7 mouse cellular contexts compared by ENCODE assay signal in genomic region chr14:55767519-55768414, GRCm38 (mm10). TPM values are rescaled to one million over a fixed set of nuclear protein-coding genes. Genes with fewer than 3 reads are reported as not detected.
A peak's percentile ranks its signal among the peaks of the same experiment; 100 is the strongest.
DNase-seq lines count a peak whose midpoint lies in the region; ATAC-seq and TF ChIP-seq lines count a peak whose summit lies in the region.

No protein-coding gene starts in this region.

- H3K27me3 ChIP-seq in embryonic facial prominence, embryonic 12.5 days = peaks cover 60% of the 10 kb centered on the region
- H3K27me3 ChIP-seq in stomach, embryonic 14.5 days (ENCODE audit: control insufficient read depth, insufficient read depth, low read length) = peaks cover 12% of the 10 kb centered on the region; the same call in 1 of the 2 replicates

- in situ Hi-C loops in ES-E14 (cut with MboI; ENCODE audit: low sequenced_read_pairs in 2 of 2, unreplicated experiment in 2 of 2) = no loop called here

- intact Hi-C loops in heart, postnatal 14 days (cut with DNase I) = no loop called here

- WGBS in embryonic facial prominence, embryonic 12.5 days = 12% methylated on average over 52 of the region's 52 CpGs
- 13% methylated on average over 52 of the region's 52 CpGs for WGBS in stomach, embryonic 14.5 days

- H3K36me3 ChIP-seq in ES-E14 (ENCODE audit: control insufficient read depth, insufficient read depth, low read length, poor library complexity, severe bottlenecking) = no peaks in the 10 kb centered on the region
- H3K36me3 ChIP-seq in embryonic facial prominence, embryonic 12.5 days = no peaks in the 10 kb centered on the region
- H3K36me3 ChIP-seq in stomach, embryonic 14.5 days (ENCODE audit: control insufficient read depth, insufficient read depth, low read length) = no peaks in the 10 kb centered on the region

- H3K4me1 ChIP-seq in ES-E14 (ENCODE audit: control insufficient read depth in 2 of 2, insufficient read depth in 2 of 2, low read length in 2 of 2, poor library complexity in 1 of 2) = peaks cover 0 to 3% of the 10 kb centered on the region in 2 experiments; a peak in 1 of 4 replicates
- peaks cover 8% of the 10 kb centered on the region for H3K4me1 ChIP-seq in embryonic facial prominence, embryonic 12.5 days
- 0 out of 2 replicates have a peak, but pooled peaks cover 5% of the 10 kb centered on the region for H3K4me1 ChIP-seq in stomach, embryonic 14.5 days (ENCODE audit: control insufficient read depth, insufficient read depth, low read length)

- no peak overlapping the region for H3K27ac ChIP-seq in ES-E14 (ENCODE audit: insufficient read depth, low read depth, low read length, poor library complexity, severe bottlenecking)
- no peak overlapping the region for H3K27ac ChIP-seq in embryonic facial prominence, embryonic 12.5 days
- H3K27ac ChIP-seq in stomach, embryonic 14.5 days (ENCODE audit: low read length) = no peak overlapping the region

- peak overlapping the region; percentile 31 to 52; a peak in 3 of 4 replicates for H3K4me3 ChIP-seq in ES-E14 (ENCODE audit: insufficient read depth in 1 of 2, low read depth in 1 of 2, low read length in 2 of 2, poor library complexity in 1 of 2, severe bottlenecking in 1 of 2)
- peak overlapping the region; percentile 37 for H3K4me3 ChIP-seq in embryonic facial prominence, embryonic 12.5 days
- H3K4me3 ChIP-seq in stomach, embryonic 14.5 days (ENCODE audit: low read depth, low read length) = peak overlapping the region; percentile 34

- ATAC-seq in embryonic facial prominence, embryonic 12.5 days (ENCODE audit: insufficient number of reproducible peaks, insufficient read depth, low FRiP score, low TSS enrichment) = no peak
- peak; percentile 41 for ATAC-seq in megakaryocyte, adult 5-6 weeks (ENCODE audit: poor library complexity, severe bottlenecking)
- ATAC-seq in stomach, embryonic 14.5 days (ENCODE audit: insufficient number of reproducible peaks, insufficient read depth, low FRiP score, low read depth) = peak; percentile 70; the same call in 1 of the 2 replicates

- peak overlapping the region; percentile 17; the same call in 1 of the 2 replicates for H3K9ac ChIP-seq in ES-E14 (ENCODE audit: insufficient read depth, low read depth, low read length, poor library complexity, severe bottlenecking)
- peak overlapping the region; percentile 52 for H3K9ac ChIP-seq in embryonic facial prominence, embryonic 12.5 days
- peak overlapping the region; percentile 25; the same call in 1 of the 2 replicates for H3K9ac ChIP-seq in stomach, embryonic 14.5 days (replicated peaks; ENCODE audit: low read depth, low read length)

- no peaks in the 10 kb centered on the region for H3K9me3 ChIP-seq in ES-E14 (ENCODE audit: control insufficient read depth, insufficient read depth, low read depth, low read length)
- H3K9me3 ChIP-seq in embryonic facial prominence, embryonic 12.5 days = no peaks in the 10 kb centered on the region
- no peaks in the 10 kb centered on the region for H3K9me3 ChIP-seq in stomach, embryonic 14.5 days (ENCODE audit: control insufficient read depth, low read depth, low read length)

- DNase-seq in ES-E14 (ENCODE audit: low read depth, low spot score) = no peak
- DNase-seq in adrenal gland, postnatal 10 days = peak; percentile 69
- DNase-seq in heart, postnatal 14 days = peak; percentile 64 to 72
- peak; percentile 76 to 87 for DNase-seq in kidney, postnatal 25 days

- H3K4me2 ChIP-seq in embryonic facial prominence, embryonic 12.5 days (replicated peaks) = peak overlapping the region; percentile 79
- H3K4me2 ChIP-seq in stomach, embryonic 14.5 days (replicated peaks; ENCODE audit: low read depth, low read length) = peak overlapping the region; percentile 70

TF ChIP-seq in ES-E14, 5 proteins besides CTCF, POLR2A, EP300 and RAD21:
- no peak for TF ChIP-seq ZNF384 (IDR thresholded peaks at IDR 0.05; ENCODE audit: low read depth, low read length)
- TF ChIP-seq ZC3H11A (IDR thresholded peaks at IDR 0.05; ENCODE audit: borderline replicate concordance, low read depth, low read length) = no peak
- TF ChIP-seq HCFC1 (IDR thresholded peaks at IDR 0.05; ENCODE audit: borderline replicate concordance, insufficient read depth, low read length) = no peak
- no peak for TF ChIP-seq MAFK (IDR thresholded peaks at IDR 0.05; ENCODE audit: insufficient read depth, low read depth, low read length)
- no peak for TF ChIP-seq CHD2 (IDR thresholded peaks at IDR 0.05; ENCODE audit: low read depth, low read length)
TF ChIP-seq in ES-E14: peak in this region for 0.

RNA-seq across cellular contexts. Expression of gene Ltb4r1, which starts 2.0 kb away (rescaled TPM):
- 0.67 and 2.1 TPM in 2 replicates for total RNA-seq in ES-E14 (2012; rRNA removed)
- total RNA-seq in adrenal gland, postnatal 10 days (2021) = 1 to 10 TPM; 1.4 to 1.6 TPM
- 0.48 and 0.60 TPM in 2 replicates for polyA plus RNA-seq in embryonic facial prominence, embryonic 12.5 days (2016; fragmentation: Nextera tagmentation; extraction: Ambion mirVana)
- total RNA-seq in heart, postnatal 14 days (2021) = under 1 TPM; 0.37 to 0.60 TPM
- 41.4 and 46.4 TPM in 2 replicates for total RNA-seq in megakaryocyte, adult 5-6 weeks (2015)
- 57.4 and 68.0 TPM in 2 replicates for total RNA-seq in megakaryocyte, adult 5-6 weeks (2017)
- polyA plus RNA-seq in stomach, embryonic 14.5 days (2014; fragmentation: Nextera tagmentation; extraction: Ambion mirVana) = 0.42 and 0.88 TPM in 2 replicates

RNA-seq across cellular contexts. Expression of gene Ltb4r2, which starts 6.5 kb away (rescaled TPM):
- total RNA-seq in ES-E14 (2012; rRNA removed) = 1.5 and 7.1 TPM in 2 replicates
- under 1 TPM; 0.12 to 0.54 TPM for total RNA-seq in adrenal gland, postnatal 10 days (2021)
- polyA plus RNA-seq in embryonic facial prominence, embryonic 12.5 days (2016; fragmentation: Nextera tagmentation; extraction: Ambion mirVana) = 0.55 and 0.60 TPM in 2 replicates
- total RNA-seq in heart, postnatal 14 days (2021) = under 1 TPM; 0.12 to 0.17 TPM
- total RNA-seq in megakaryocyte, adult 5-6 weeks (2015) = 0.16 and 0.21 TPM in 2 replicates
- 0.33 and 0.53 TPM in 2 replicates for total RNA-seq in megakaryocyte, adult 5-6 weeks (2017)
- polyA plus RNA-seq in stomach, embryonic 14.5 days (2014; fragmentation: Nextera tagmentation; extraction: Ambion mirVana) = 0.13 and 0.52 TPM in 2 replicates

RNA-seq across cellular contexts. Expression of gene Cideb, which starts 9.5 kb away (rescaled TPM):
- total RNA-seq in ES-E14 (2012; rRNA removed) = 2.2 and 4.1 TPM in 2 replicates
- total RNA-seq in adrenal gland, postnatal 10 days (2021) = 10 to 100 TPM; 14.2 to 23.3 TPM
- polyA plus RNA-seq in embryonic facial prominence, embryonic 12.5 days (2016; fragmentation: Nextera tagmentation; extraction: Ambion mirVana) = 0.19 and 0.50 TPM in 2 replicates
- total RNA-seq in heart, postnatal 14 days (2021) = 1 to 10 TPM in 1 of 2 experiments, under 1 TPM in 1; 1.00 to 1.0 TPM
- 0.27 and 1.5 TPM in 2 replicates for total RNA-seq in megakaryocyte, adult 5-6 weeks (2015)
- 0.22 TPM in 1 of 2 replicates, not detected in the other for total RNA-seq in megakaryocyte, adult 5-6 weeks (2017)
- 2.3 and 2.6 TPM in 2 replicates for polyA plus RNA-seq in stomach, embryonic 14.5 days (2014; fragmentation: Nextera tagmentation; extraction: Ambion mirVana)

RNA-seq across cellular contexts. Expression of gene Adcy4, which starts 16.1 kb away (rescaled TPM):
- total RNA-seq in ES-E14 (2012; rRNA removed) = 0.27 and 0.32 TPM in 2 replicates
- total RNA-seq in adrenal gland, postnatal 10 days (2021) = 10 to 100 TPM; 10.3 to 12.6 TPM
- 21.3 and 24.2 TPM in 2 replicates for polyA plus RNA-seq in embryonic facial prominence, embryonic 12.5 days (2016; fragmentation: Nextera tagmentation; extraction: Ambion mirVana)
- total RNA-seq in heart, postnatal 14 days (2021) = 10 to 100 TPM; 19.8 to 21.1 TPM
- total RNA-seq in megakaryocyte, adult 5-6 weeks (2015) = not detected in 2 replicates
- 0.15 TPM in 1 of 2 replicates, not detected in the other for total RNA-seq in megakaryocyte, adult 5-6 weeks (2017)
- 4.3 and 5.8 TPM in 2 replicates for polyA plus RNA-seq in stomach, embryonic 14.5 days (2014; fragmentation: Nextera tagmentation; extraction: Ambion mirVana)

RNA-seq across cellular contexts. Expression of gene Ripk3, which starts 20.9 kb away (rescaled TPM):
- total RNA-seq in ES-E14 (2012; rRNA removed) = 9.0 and 17.8 TPM in 2 replicates
- 1 to 10 TPM; 8.3 to 9.1 TPM for total RNA-seq in adrenal gland, postnatal 10 days (2021)
- polyA plus RNA-seq in embryonic facial prominence, embryonic 12.5 days (2016; fragmentation: Nextera tagmentation; extraction: Ambion mirVana) = 45.5 and 50.3 TPM in 2 replicates
- total RNA-seq in heart, postnatal 14 days (2021) = 1 to 10 TPM; 4.4 to 6.1 TPM
- 79.0 and 82.5 TPM in 2 replicates for total RNA-seq in megakaryocyte, adult 5-6 weeks (2015)
- total RNA-seq in megakaryocyte, adult 5-6 weeks (2017) = 24.2 and 30.0 TPM in 2 replicates
- polyA plus RNA-seq in stomach, embryonic 14.5 days (2014; fragmentation: Nextera tagmentation; extraction: Ambion mirVana) = 25.3 and 32.3 TPM in 2 replicates

Comparison
In these comparisons a context has a peak if more than half of its experiments do, and no peak if none do; other contexts are left out.
1. RNA of gene Ltb4r1, which starts 2.0 kb away (total RNA-seq): 41.4 to 68.0 TPM in megakaryocyte, adult 5-6 weeks; 1.4 to 1.6 TPM in adrenal gland, postnatal 10 days, 0.67 to 2.1 TPM in ES-E14 and 0.37 to 0.60 TPM in heart, postnatal 14 days; every median in the first group is over 10 times any median in the second.
2. Peak in every context shown above with its lines, with median percentiles within 50 percentile points of each other: H3K4me3 ChIP-seq and H3K9ac ChIP-seq.